Mouse (Mus musculus): ENCODE data around the gene Dbf4. TPM values are rescaled to one million over a fixed set of nuclear protein-coding genes. Genes with fewer than 3 reads are reported as not detected.

Dbf4 gene
- polyA plus RNA-seq, 1 experiment from 2014 or later, result 25.9 TPM

GRCm38 (mm10) chr5:8421424-8421823, 1.1 kb downstream of the Dbf4 start:
- Histone ChIP-seq H3K4me3 (ENCODE audit: low read length) (peak overlapping the region; percentile 96), H3K36me3 (ENCODE audit: control insufficient read depth, insufficient read depth) (peaks cover 2% of the 10 kb centered on the region; the same call in 1 of the 2 replicates), H3K27ac (ENCODE audit: low read length) (no peak overlapping the region), H3K9ac (ENCODE audit: low read length) (peak overlapping the region; percentile 90), H3K4me1 (ENCODE audit: control insufficient read depth, insufficient read depth, low read length) (peaks cover 15% of the 10 kb centered on the region), H3K9me3 (replicated peaks; ENCODE audit: control insufficient read depth, low read length) (no peaks in the 10 kb centered on the region), H3K4me2 (ENCODE audit: low read depth, low read length) (peak overlapping the region; percentile 87), H3K27me3 (ENCODE audit: control insufficient read depth, insufficient read depth, low read length) (no peaks in the 10 kb centered on the region)
- whole genome bisulfite sequencing, result 14% methylated on average over 3 of the region's 3 CpGs
- no peak for ATAC-seq (replicated peaks; ENCODE audit: extremely low read depth, insufficient read depth, low FRiP score)

DNA sequence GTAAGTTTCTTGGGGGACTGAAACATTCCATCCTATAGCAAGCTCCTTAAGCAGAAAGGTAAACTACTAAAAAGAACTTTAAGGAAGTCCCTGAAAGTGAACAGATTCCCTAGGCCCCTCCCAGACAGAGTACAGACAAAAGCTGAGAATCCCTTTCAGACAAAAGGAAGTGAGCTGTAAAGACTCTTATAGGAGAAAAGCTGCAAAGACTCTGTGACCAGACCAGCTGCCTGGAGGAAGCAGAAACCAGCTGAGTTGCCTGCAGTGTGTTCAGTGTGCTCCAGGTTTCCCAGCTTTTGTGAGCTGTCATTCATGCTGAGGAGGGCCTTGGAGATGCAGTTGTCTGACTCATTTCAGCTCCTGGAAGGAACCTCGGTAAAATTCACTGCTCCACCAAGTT, 5.1 kb downstream of the Dbf4 start:
- 43% methylated on average over 1 of the region's 1 CpGs for WGBS
- Histone ChIP-seq H3K36me3 (ENCODE audit: control insufficient read depth, insufficient read depth) (peaks cover 5% of the 10 kb centered on the region; the same call in 1 of the 2 replicates), H3K27ac (ENCODE audit: low read length) (no peak overlapping the region), H3K4me1 (ENCODE audit: control insufficient read depth, insufficient read depth, low read length) (peaks cover 7% of the 10 kb centered on the region), H3K4me3 (ENCODE audit: low read length) (no peak overlapping the region), H3K27me3 (ENCODE audit: control insufficient read depth, insufficient read depth, low read length) (no peaks in the 10 kb centered on the region), H3K9ac (ENCODE audit: low read length) (no peak overlapping the region), H3K9me3 (replicated peaks; ENCODE audit: control insufficient read depth, low read length) (no peaks in the 10 kb centered on the region), H3K4me2 (ENCODE audit: low read depth, low read length) (no peak overlapping the region)
- ATAC-seq (replicated peaks; ENCODE audit: extremely low read depth, insufficient read depth, low FRiP score), result no peak

- Histone ChIP-seq H3K9ac (ENCODE audit: low read length) (no peak overlapping the region), H3K4me3 (ENCODE audit: low read length) (no peak overlapping the region), H3K4me1 (ENCODE audit: control insufficient read depth, insufficient read depth, low read length) (peaks cover 7% of the 10 kb centered on the region), H3K36me3 (ENCODE audit: control insufficient read depth, insufficient read depth) (peaks cover 7% of the 10 kb centered on the region), H3K4me2 (ENCODE audit: low read depth, low read length) (no peak overlapping the region), H3K27ac (ENCODE audit: low read length) (no peak overlapping the region), H3K9me3 (replicated peaks; ENCODE audit: control insufficient read depth, low read length) (no peaks in the 10 kb centered on the region), H3K27me3 (ENCODE audit: control insufficient read depth, insufficient read depth, low read length) (no peaks in the 10 kb centered on the region)
- WGBS, result 91% methylated on average over 3 of the region's 3 CpGs
- ATAC-seq (replicated peaks; ENCODE audit: extremely low read depth, insufficient read depth, low FRiP score), result no peak
Observed at GRCm38 (mm10) chr5:8416683-8417413, 5.7 kb downstream of the Dbf4 start.

GRCm38 (mm10) chr5:8408746-8409145, 13.8 kb downstream of the Dbf4 start:
- Histone ChIP-seq H3K9me3 (replicated peaks; ENCODE audit: control insufficient read depth, low read length) (no peaks in the 10 kb centered on the region), H3K9ac (ENCODE audit: low read length) (no peak overlapping the region), H3K4me3 (ENCODE audit: low read length) (no peak overlapping the region), H3K27ac (ENCODE audit: low read length) (no peak overlapping the region), H3K27me3 (ENCODE audit: control insufficient read depth, insufficient read depth, low read length) (no peaks in the 10 kb centered on the region), H3K4me2 (ENCODE audit: low read depth, low read length) (no peak overlapping the region), H3K4me1 (ENCODE audit: control insufficient read depth, insufficient read depth, low read length) (no peaks in the 10 kb centered on the region), H3K36me3 (ENCODE audit: control insufficient read depth, insufficient read depth) (peaks cover 28% of the 10 kb centered on the region)
- 90% methylated on average over 4 of the region's 4 CpGs for WGBS
- ATAC-seq (replicated peaks; ENCODE audit: extremely low read depth, insufficient read depth, low FRiP score), result no peak

DNA sequence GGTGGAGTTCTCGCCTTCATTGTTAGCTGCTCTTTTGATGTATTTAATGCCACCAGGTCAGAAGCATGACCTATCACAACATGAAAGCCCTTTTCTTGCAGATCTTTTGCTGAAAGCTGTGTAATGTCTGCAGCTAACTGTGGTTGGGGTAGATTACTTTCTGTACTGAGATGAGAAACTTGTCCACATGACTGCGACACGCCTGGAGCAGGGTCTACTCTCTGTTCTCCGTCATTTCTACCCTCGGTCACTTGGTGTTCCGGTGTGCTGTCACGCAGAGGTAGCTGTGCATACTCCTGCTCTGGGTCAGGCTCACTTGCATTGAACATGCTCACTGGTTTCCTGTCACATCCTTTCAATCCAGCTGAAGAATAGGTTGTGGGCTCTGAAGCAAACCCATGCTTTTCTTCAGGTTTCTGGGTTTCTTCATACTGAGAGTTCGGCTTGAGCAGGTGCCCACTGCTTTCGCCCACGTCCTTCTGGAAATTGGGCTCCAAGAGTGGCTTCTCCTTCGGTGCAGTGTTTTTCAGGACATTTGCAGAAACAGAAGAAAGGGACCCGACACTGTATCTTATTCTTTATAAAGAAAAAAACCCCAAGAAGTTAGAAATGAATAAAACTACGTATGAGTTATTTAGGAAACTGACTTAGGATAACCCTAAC, 24.8 kb downstream of the Dbf4 start:
- ATAC-seq (replicated peaks; ENCODE audit: extremely low read depth, insufficient read depth, low FRiP score), result no peak
- no peak overlapping the region for H3K4me2 ChIP-seq (ENCODE audit: low read depth, low read length)
- no peaks in the 10 kb centered on the region for H3K4me1 ChIP-seq (ENCODE audit: control insufficient read depth, insufficient read depth, low read length)
- no peak overlapping the region for H3K27ac ChIP-seq (ENCODE audit: low read length)
- H3K4me3 ChIP-seq (ENCODE audit: low read length), result no peak overlapping the region
- 93% methylated on average over 13 of the region's 13 CpGs for WGBS
- peaks cover 24% of the 10 kb centered on the region for H3K36me3 ChIP-seq (ENCODE audit: control insufficient read depth, insufficient read depth)
- no peaks in the 10 kb centered on the region for H3K27me3 ChIP-seq (ENCODE audit: control insufficient read depth, insufficient read depth, low read length)
- no peaks in the 10 kb centered on the region for H3K9me3 ChIP-seq (replicated peaks; ENCODE audit: control insufficient read depth, low read length)
- no peak overlapping the region for H3K9ac ChIP-seq (ENCODE audit: low read length)

GRCm38 (mm10) chr5:8393891-8394583, 28.5 kb downstream of the Dbf4 start:
- H3K9ac ChIP-seq (ENCODE audit: low read length), result no peak overlapping the region
- 75% methylated on average over 1 of the region's 1 CpGs for WGBS

DNA sequence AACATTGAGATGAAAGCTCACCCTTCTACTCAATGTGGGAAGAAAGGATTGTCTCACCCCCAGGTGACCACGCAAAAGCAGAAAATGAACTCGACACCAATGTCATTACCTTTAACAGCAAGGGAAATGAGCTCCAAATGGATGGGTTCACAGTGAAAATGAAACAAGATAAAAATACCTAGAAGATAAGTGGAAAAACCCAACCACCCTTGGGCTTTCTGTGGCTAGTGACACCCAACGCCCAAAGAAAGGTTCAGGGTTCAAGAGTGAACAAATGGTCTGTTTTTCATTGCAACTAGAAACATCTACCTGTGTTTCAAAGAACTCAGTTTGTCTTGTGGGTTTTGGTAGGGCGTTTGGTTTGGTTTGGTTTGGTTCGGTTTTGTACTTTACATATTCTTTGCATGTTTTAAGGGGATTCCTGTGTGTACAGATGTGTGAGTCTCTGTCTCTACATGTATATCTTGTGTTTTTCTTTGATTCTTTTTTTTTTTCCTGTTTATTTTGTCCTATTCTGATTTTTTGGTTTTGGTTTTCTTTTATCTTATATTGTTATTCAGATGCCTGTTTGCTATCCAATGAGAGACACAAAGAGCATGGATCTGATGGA, 48.1 kb downstream of the Dbf4 start:
- H3K27me3 ChIP-seq (ENCODE audit: control insufficient read depth, insufficient read depth, low read length), result no peaks in the 10 kb centered on the region
- no peaks in the 10 kb centered on the region for H3K4me1 ChIP-seq (ENCODE audit: control insufficient read depth, insufficient read depth, low read length)
- H3K4me3 ChIP-seq (ENCODE audit: low read length), result no peak overlapping the region
- no peak overlapping the region for H3K9ac ChIP-seq (ENCODE audit: low read length)
- no peak overlapping the region for H3K4me2 ChIP-seq (ENCODE audit: low read depth, low read length)
- H3K27ac ChIP-seq (ENCODE audit: low read length), result no peak overlapping the region
- H3K36me3 ChIP-seq (ENCODE audit: control insufficient read depth, insufficient read depth), result no peaks in the 10 kb centered on the region
- no peak for ATAC-seq (replicated peaks; ENCODE audit: extremely low read depth, insufficient read depth, low FRiP score)
- WGBS, result 71% methylated on average over 5 of the region's 5 CpGs
- no peaks in the 10 kb centered on the region for H3K9me3 ChIP-seq (replicated peaks; ENCODE audit: control insufficient read depth, low read length)

More at GRCm38 (mm10) chr5:8393891-8394583, 28.5 kb downstream of the Dbf4 start:
- H3K4me2 ChIP-seq (ENCODE audit: low read depth, low read length), result no peak overlapping the region
- H3K9me3 ChIP-seq (replicated peaks; ENCODE audit: control insufficient read depth, low read length), result no peaks in the 10 kb centered on the region
- H3K4me1 ChIP-seq (ENCODE audit: control insufficient read depth, insufficient read depth, low read length), result no peaks in the 10 kb centered on the region
- no peak overlapping the region for H3K27ac ChIP-seq (ENCODE audit: low read length)
- no peaks in the 10 kb centered on the region for H3K27me3 ChIP-seq (ENCODE audit: control insufficient read depth, insufficient read depth, low read length)
- H3K36me3 ChIP-seq (ENCODE audit: control insufficient read depth, insufficient read depth), result peaks cover 15% of the 10 kb centered on the region
- H3K4me3 ChIP-seq (ENCODE audit: low read length), result no peak overlapping the region
- no peak for ATAC-seq (replicated peaks; ENCODE audit: extremely low read depth, insufficient read depth, low FRiP score)

DNA sequence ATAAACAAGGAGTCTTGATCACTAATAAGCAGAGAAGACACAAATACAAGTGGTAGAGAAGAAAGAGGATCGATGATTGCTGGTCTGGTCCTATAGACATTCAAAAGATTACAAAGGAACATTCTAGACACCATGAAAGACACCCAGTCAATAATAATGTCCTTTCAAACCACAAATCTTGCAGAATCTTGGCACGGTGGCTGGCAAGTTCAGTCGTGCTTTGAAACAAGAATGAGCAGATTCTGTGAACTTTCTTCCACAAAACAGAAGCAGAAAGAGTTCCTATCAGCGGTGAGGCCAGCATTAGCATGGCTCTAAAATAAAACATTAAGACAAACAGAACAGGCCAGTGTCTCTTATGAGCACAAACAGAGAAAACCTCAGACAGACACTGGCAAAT, 49.1 kb downstream of the Dbf4 start:
- Histone ChIP-seq H3K4me3 (ENCODE audit: low read length) (no peak overlapping the region), H3K9me3 (replicated peaks; ENCODE audit: control insufficient read depth, low read length) (no peaks in the 10 kb centered on the region), H3K27me3 (ENCODE audit: control insufficient read depth, insufficient read depth, low read length) (no peaks in the 10 kb centered on the region), H3K9ac (ENCODE audit: low read length) (no peak overlapping the region), H3K4me1 (ENCODE audit: control insufficient read depth, insufficient read depth, low read length) (no peaks in the 10 kb centered on the region), H3K27ac (ENCODE audit: low read length) (no peak overlapping the region), H3K36me3 (ENCODE audit: control insufficient read depth, insufficient read depth) (no peaks in the 10 kb centered on the region), H3K4me2 (ENCODE audit: low read depth, low read length) (no peak overlapping the region)
- WGBS, result 75% methylated on average over 4 of the region's 4 CpGs
- ATAC-seq (replicated peaks; ENCODE audit: extremely low read depth, insufficient read depth, low FRiP score), result no peak
